ENCODE assay signal across 16 mouse cellular contexts in genomic region chr7:132795141-132795540, GRCm38 (mm10).
"Had no signal": no experiment of that assay in that cellular context is flagged by ENCODE, and none has a peak within 500 bp of the region (broad histone marks: within the 10 kb centered on the region; RNA-seq: fewer than 3 reads in every experiment).

No protein-coding gene starts in this region.

- DNase-seq: kidney, adult 11 months; kidney, adult 9 months; kidney, postnatal 36 days; lung, embryonic 14.5 days; lung, postnatal 10 days; lung, postnatal 4 days; retina, postnatal 1 day; right cerebral cortex, postnatal 14 days; thymus, postnatal 4 days had no signal

- H3K27ac ChIP-seq: kidney, postnatal 0 days; limb, embryonic 15.5 days; liver, embryonic 12.5 days; midbrain, embryonic 15.5 days; neural tube, embryonic 12.5 days; stomach, postnatal 0 days had no signal

- H3K36me3 ChIP-seq: liver, embryonic 12.5 days; midbrain, embryonic 15.5 days; neural tube, embryonic 12.5 days had no signal

- H3K27me3 ChIP-seq: limb, embryonic 15.5 days; liver, embryonic 12.5 days; midbrain, embryonic 15.5 days; neural tube, embryonic 12.5 days had no signal

- ATAC-seq: liver, embryonic 12.5 days; midbrain, embryonic 15.5 days had no signal

- H3K9ac ChIP-seq: limb, embryonic 15.5 days; liver, embryonic 12.5 days; lung, embryonic 14.5 days; midbrain, embryonic 15.5 days; neural tube, embryonic 12.5 days had no signal

- H3K4me3 ChIP-seq: limb, embryonic 15.5 days; liver, embryonic 12.5 days; midbrain, embryonic 15.5 days; neural tube, embryonic 12.5 days had no signal

- H3K4me1 ChIP-seq: midbrain, embryonic 15.5 days had no signal

- H3K9me3 ChIP-seq: limb, embryonic 15.5 days; liver, embryonic 12.5 days; midbrain, embryonic 15.5 days; neural tube, embryonic 12.5 days had no signal

- H3K4me2 ChIP-seq: limb, embryonic 15.5 days; liver, embryonic 12.5 days; lung, embryonic 14.5 days; midbrain, embryonic 11.5 days; midbrain, embryonic 15.5 days; neural tube, embryonic 12.5 days had no signal
